Mouse (Mus musculus) liver, embryonic 16.5 days (tissue): ENCODE results near the gene Eci3. TPM values are rescaled to one million over a fixed set of nuclear protein-coding genes. Genes with fewer than 3 reads are reported as not detected.
"Not testable (repeated sequence)": the region's sequence is repeated elsewhere in the genome, so short reads cannot be mapped to it uniquely, and the experiment has no call there.

Source experiments
- ATAC-seq: fragments of 200-750 bp; cut with Nextera tagmentation; 2 replicates; pipeline ENCODE4 v1.8.0; 2017; ENCODE audit warnings: low read depth, mild to moderate bottlenecking, moderate number of reproducible peaks, moderate library complexity
- H3K27ac ChIP-seq: fragments of 300-500 bp; sonication (generic); 2 replicates; pipeline ENCODE4 v1.5.1; 2014; ENCODE audit warnings: mild to moderate bottlenecking, low read length
- H3K27me3 ChIP-seq: fragments of 300-500 bp; sonication (generic); 2 replicates; pipeline ENCODE4 v1.6.1; 2014; ENCODE audit warnings: low read depth, low read length, mixed read lengths; ENCODE audit not compliant: control insufficient read depth, insufficient read depth
- H3K36me3 ChIP-seq: fragments of 300-500 bp; sonication (generic); 2 replicates; pipeline ENCODE4 v1.6.1; 2014; ENCODE audit warnings: mild to moderate bottlenecking; ENCODE audit not compliant: control insufficient read depth, insufficient read depth
- H3K4me1 ChIP-seq: fragments of 300-500 bp; sonication (generic); 2 replicates; pipeline ENCODE4 v1.6.1; 2014; ENCODE audit warnings: low read depth, low read length, mixed read lengths; ENCODE audit not compliant: control insufficient read depth
- H3K4me2 ChIP-seq: fragments of 300-500 bp; sonication (generic); 2 replicates; pipeline ENCODE4 v1.6.1; 2014; ENCODE audit warnings: low read depth, low read length, mixed read lengths
- H3K4me3 ChIP-seq: fragments of 300-500 bp; sonication (generic); 2 replicates; pipeline ENCODE4 v1.5.1; 2014; ENCODE audit warnings: low read depth, mild to moderate bottlenecking, low read length
- H3K9ac ChIP-seq: fragments of 300-500 bp; sonication (generic); 2 replicates; pipeline ENCODE4 v1.6.1; 2014; ENCODE audit warnings: low read depth, low read length
- H3K9me3 ChIP-seq: fragments of 300-500 bp; sonication (generic); replicated peaks from 2 replicates; pipeline ENCODE4 v1.6.1; 2016; ENCODE audit warnings: low read length; ENCODE audit not compliant: control insufficient read depth
- WGBS: fragments of 180-500 bp; shearing (Covaris S2); extraction: QIAGEN DNeasy Blood & Tissue Kit; methylation state at CpG from one replicate; pipeline ENCODE4 v1.1.7; 2014; ENCODE audit not compliant: insufficient replicate concordance; 5-methylcytosine and 5-hydroxymethylcytosine counted together
- polyA plus RNA-seq: library from polyadenylated mRNA; unstranded; fragments of >200 nt; fragmentation: Nextera tagmentation; extraction: Ambion mirVana; gene quantifications from 2 replicates; pipeline ENCODE4 v1.2.1, GENCODE M21; 2015

Eci3 gene
- polyA plus RNA-seq, 1 experiment from 2014 or later = 0.06 TPM

GRCm38 (mm10) chr13:34977410-34977809 lies 13.8 kb upstream of the Eci3 start:
- no peak overlapping the region for H3K4me3 ChIP-seq
- no peak overlapping the region for H3K27ac ChIP-seq
- H3K4me2 ChIP-seq = no peak overlapping the region
- H3K9ac ChIP-seq = no peak overlapping the region
- peak; percentile 72 for ATAC-seq
- H3K4me1 ChIP-seq = no peaks in the 10 kb centered on the region
- 73% methylated on average over 3 of the region's 3 CpGs for WGBS
- H3K9me3 ChIP-seq = no peaks in the 10 kb centered on the region
- H3K36me3 ChIP-seq = peaks cover 15% of the 10 kb centered on the region
- H3K27me3 ChIP-seq = no peaks in the 10 kb centered on the region

DNA sequence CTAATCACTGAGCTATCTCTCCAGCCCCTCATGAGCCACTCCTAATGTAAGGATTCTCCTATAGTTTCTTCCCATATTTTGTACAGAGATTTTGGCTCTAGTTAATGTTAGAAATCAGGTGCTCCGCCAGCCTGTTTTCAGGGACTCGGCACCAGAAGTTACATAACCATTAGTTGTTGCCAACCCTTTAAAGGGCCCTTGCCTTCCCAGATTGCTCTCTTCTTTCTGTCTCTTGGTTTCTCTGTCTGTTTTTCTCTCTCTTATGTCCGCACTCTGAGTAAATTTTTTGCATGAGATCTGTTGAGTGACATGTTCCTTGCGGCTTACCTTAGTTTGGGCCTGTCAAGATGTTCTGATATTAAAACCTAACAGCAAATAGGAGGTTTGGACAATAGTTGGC lies 12.5 kb upstream of the Eci3 start:
- ATAC-seq = no peak
- Histone ChIP-seq H3K9ac (no peak overlapping the region), H3K4me2 (no peak overlapping the region), H3K9me3 (no peaks in the 10 kb centered on the region), H3K27me3 (no peaks in the 10 kb centered on the region), H3K36me3 (peaks cover 15% of the 10 kb centered on the region), H3K4me1 (no peaks in the 10 kb centered on the region), H3K27ac (no peak overlapping the region), H3K4me3 (no peak overlapping the region)
- WGBS = 77% methylated on average over 4 of the region's 4 CpGs

DNA sequence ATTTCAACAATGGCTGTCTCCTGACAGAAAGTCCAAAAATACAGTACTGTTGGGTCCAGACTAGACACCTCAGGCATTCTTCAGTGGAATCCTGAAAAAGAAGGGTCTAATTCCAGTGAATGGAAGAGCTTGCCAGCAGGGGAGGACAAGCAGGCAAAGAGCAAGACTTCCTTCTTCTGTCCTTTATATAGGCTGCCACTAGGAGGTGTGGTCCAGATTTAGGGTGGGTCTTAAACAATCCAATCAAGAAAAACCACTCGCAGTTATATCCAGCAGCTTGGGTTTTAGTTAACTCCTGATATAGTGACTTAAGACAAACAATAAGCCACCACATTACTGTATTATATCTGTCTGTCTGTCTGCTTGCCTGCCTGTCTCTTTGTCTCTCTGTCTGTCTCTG lies 10.2 kb upstream of the Eci3 start:
- no peak overlapping the region for H3K27ac ChIP-seq
- H3K9ac ChIP-seq = no peak overlapping the region
- H3K36me3 ChIP-seq = peaks cover 8% of the 10 kb centered on the region
- no peaks in the 10 kb centered on the region for H3K9me3 ChIP-seq
- no peaks in the 10 kb centered on the region for H3K27me3 ChIP-seq
- ATAC-seq = no peak
- WGBS = 17% methylated on average over 1 of the region's 1 CpGs
- no peak overlapping the region for H3K4me2 ChIP-seq
- H3K4me1 ChIP-seq = no peaks in the 10 kb centered on the region
- no peak overlapping the region for H3K4me3 ChIP-seq

- 0% methylated on average over 1 of the region's 1 CpGs for WGBS
These were observed 9.5 kb upstream of the Eci3 start for GRCm38 (mm10) chr13:34973149-34973548.

DNA sequence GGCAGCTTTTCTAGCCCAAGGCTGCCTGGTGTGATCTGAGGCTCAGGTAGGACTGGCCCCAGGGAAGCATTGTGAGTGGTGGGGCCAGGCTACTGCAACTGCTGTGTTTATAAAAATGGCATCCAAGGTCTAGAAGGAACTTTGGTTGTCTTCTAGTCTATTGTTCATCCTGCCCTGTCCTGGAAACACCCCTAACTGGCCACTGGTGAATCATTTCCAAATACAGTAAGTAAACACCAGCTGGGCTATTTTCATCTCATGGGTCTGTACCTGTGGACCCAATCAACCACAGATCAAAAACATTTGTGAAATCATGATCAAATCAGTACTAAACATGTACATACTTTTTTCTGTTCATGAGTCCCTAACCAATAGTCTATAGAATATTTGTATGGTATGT lies 8.8 kb upstream of the Eci3 start:
- ATAC-seq, H3K27ac ChIP-seq, H3K9ac ChIP-seq, H3K9me3 ChIP-seq, H3K36me3 ChIP-seq, H3K4me2 ChIP-seq, H3K4me1 ChIP-seq, H3K27me3 ChIP-seq, H3K4me3 ChIP-seq: not testable (repeated sequence)

More at GRCm38 (mm10) chr13:34973149-34973548, 9.5 kb upstream of the Eci3 start:
- Histone ChIP-seq H3K27me3 (no peaks in the 10 kb centered on the region), H3K4me1 (no peaks in the 10 kb centered on the region), H3K9me3 (no peaks in the 10 kb centered on the region), H3K36me3 (peaks cover 7% of the 10 kb centered on the region), H3K4me2 (no peak overlapping the region), H3K27ac (no peak overlapping the region), H3K9ac (no peak overlapping the region), H3K4me3 (no peak overlapping the region)
- ATAC-seq = no peak

GRCm38 (mm10) chr13:34965647-34966046 lies 2.0 kb upstream of the Eci3 start:
- H3K27me3 ChIP-seq = peaks cover 24% of the 10 kb centered on the region
- H3K9me3 ChIP-seq, H3K36me3 ChIP-seq, H3K4me2 ChIP-seq, ATAC-seq, H3K4me1 ChIP-seq, H3K9ac ChIP-seq, H3K27ac ChIP-seq, H3K4me3 ChIP-seq: not testable (repeated sequence)
- WGBS = 68% methylated on average over 9 of the region's 9 CpGs

DNA sequence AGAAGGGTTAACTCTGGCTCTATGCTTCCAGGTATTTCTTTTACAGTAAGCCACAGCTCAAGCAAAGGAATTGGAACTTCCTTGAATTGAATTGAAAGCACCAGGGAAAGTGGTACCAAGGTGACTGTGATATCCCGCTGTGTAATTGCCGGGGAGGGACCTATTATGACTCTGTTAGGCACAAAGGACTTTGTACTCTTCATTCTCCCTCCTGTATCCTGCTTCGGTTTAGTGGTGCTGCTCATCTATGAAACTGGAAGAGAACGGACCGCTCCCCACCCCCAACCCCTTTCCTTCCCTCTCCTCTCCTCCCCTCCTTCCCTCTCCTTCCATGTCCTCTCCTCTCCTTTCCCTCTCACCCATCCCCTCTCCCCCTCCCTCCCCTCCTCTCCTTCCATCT lies 1.3 kb upstream of the Eci3 start:
- H3K36me3 ChIP-seq = no peaks in the 10 kb centered on the region
- no peaks in the 10 kb centered on the region; the same call in 1 of the 2 replicates for H3K4me1 ChIP-seq
- H3K9ac ChIP-seq = no peak overlapping the region
- H3K27ac ChIP-seq = no peak overlapping the region
- peaks cover 24% of the 10 kb centered on the region for H3K27me3 ChIP-seq
- ATAC-seq = no peak
- WGBS = 9% methylated on average over 5 of the region's 5 CpGs
- no peak overlapping the region for H3K4me3 ChIP-seq
- H3K4me2 ChIP-seq = 0 out of 2 replicates have a peak overlapping the region, but pooled peaks have one; percentile 58
- H3K9me3 ChIP-seq = no peaks in the 10 kb centered on the region

GRCm38 (mm10) chr13:34964419-34964818 lies 809 bp upstream of the Eci3 start:
- H3K4me3 ChIP-seq = peak overlapping the region; percentile 50
- peak overlapping the region; percentile 58 for H3K4me2 ChIP-seq
- WGBS = 2% methylated on average over 14 of the region's 14 CpGs
- no peaks in the 10 kb centered on the region; the same call in 1 of the 2 replicates for H3K4me1 ChIP-seq
- no peak overlapping the region for H3K27ac ChIP-seq
- no peak overlapping the region for H3K9ac ChIP-seq
- H3K36me3 ChIP-seq = no peaks in the 10 kb centered on the region
- H3K27me3 ChIP-seq = peaks cover 24% of the 10 kb centered on the region
- H3K9me3 ChIP-seq = no peaks in the 10 kb centered on the region
- ATAC-seq = no peak

DNA sequence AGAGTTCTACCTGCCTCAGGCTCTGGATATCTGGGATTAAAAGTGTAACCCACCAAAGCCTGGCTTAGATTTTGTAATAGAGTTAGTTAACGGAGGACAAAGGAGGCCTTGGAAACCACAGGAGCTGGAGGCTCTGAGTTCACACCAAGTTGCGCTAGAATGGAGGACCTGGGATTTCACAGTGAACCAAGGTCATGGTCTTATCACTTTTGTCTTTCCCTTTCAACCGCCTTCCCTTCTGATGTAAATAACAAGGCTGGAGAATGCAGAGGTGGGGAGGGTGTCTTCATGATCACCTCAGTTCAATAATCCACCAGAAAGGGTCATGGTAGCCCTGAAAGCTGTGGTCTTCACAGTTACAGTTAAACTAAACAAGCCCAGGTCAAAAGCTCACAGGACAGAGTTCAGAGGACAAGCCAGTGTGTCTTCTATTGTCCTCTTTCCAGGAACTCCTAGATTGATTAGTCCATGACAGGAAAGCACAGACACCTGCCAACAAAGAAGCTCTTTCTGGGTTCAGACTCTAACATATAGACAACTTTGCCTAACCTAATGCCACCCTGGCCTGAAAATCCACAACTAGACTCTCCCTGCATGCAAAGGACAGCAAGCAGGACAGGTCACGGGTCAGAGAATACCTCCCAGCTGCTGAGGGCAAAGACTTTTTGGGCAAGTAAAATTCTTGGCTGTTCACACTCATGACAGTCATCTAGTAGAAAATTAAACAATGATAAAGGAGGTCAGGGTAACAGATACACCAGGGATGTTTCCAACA lies 2.4 kb downstream of the Eci3 start:
- H3K27ac ChIP-seq = no peak overlapping the region
- H3K9ac ChIP-seq = no peak overlapping the region
- no peak for ATAC-seq
- no peak overlapping the region for H3K4me2 ChIP-seq
- 56% methylated on average over 4 of the region's 4 CpGs for WGBS
- H3K27me3 ChIP-seq = peaks cover 24% of the 10 kb centered on the region
- H3K36me3 ChIP-seq = no peaks in the 10 kb centered on the region
- no peaks in the 10 kb centered on the region for H3K9me3 ChIP-seq
- H3K4me3 ChIP-seq = no peak overlapping the region
- H3K4me1 ChIP-seq = no peaks in the 10 kb centered on the region; the same call in 1 of the 2 replicates
